Mouse (Mus musculus) cerebellum, adult 11-12 months (tissue): ENCODE measurements at regions not wholly inside any gene's neighbourhood (a gene's known extent, or its start where the extent isn't known, plus 50 kb on each side); places are given as distances from the start of the nearest gene placed in this dataset.

Source experiments
- DNase-seq: peaks from one replicate; pipeline ENCODE4 v3.0.0; 2022

- no peak for DNase-seq
Observed at GRCm38 (mm10) chr13:97651176-97651575, 109.3 kb downstream of the Gm10260 start.

- DNase-seq, result no peak
Observed at GRCm38 (mm10) chr13:97650191-97650590, 110.2 kb downstream of the Gm10260 start.

GRCm38 (mm10) chr13:97647486-97647885 lies 112.9 kb downstream of the Gm10260 start:
- DNase-seq, result no peak

- DNase-seq, result no peak
Observed at GRCm38 (mm10) chr13:97646021-97646385, 114.4 kb downstream of the Gm10260 start.

GRCm38 (mm10) chr13:97645107-97646020 lies 115.1 kb downstream of the Gm10260 start:
- no peak for DNase-seq

GRCm38 (mm10) chr13:97640236-97640635 lies 120.2 kb downstream of the Gm10260 start:
- DNase-seq, result no peak

- DNase-seq, result no peak
Observed at GRCm38 (mm10) chr13:97639656-97640055, 120.8 kb downstream of the Gm10260 start.

GRCm38 (mm10) chr13:97638457-97639088 lies 121.9 kb downstream of the Gm10260 start:
- DNase-seq, result no peak

GRCm38 (mm10) chr13:97637506-97637905 lies 122.9 kb downstream of the Gm10260 start:
- no peak for DNase-seq

GRCm38 (mm10) chr13:97634041-97634788 lies 126.2 kb downstream of the Gm10260 start:
- DNase-seq, result no peak

GRCm38 (mm10) chr13:97633551-97633950 lies 126.9 kb downstream of the Gm10260 start:
- DNase-seq, result no peak

- no peak for DNase-seq
Observed at GRCm38 (mm10) chr13:97631872-97632402, 128.5 kb downstream of the Gm10260 start.

- no peak for DNase-seq
Observed at GRCm38 (mm10) chr13:97630921-97631320, 129.5 kb downstream of the Gm10260 start.

GRCm38 (mm10) chr13:97628608-97629007 lies 131.8 kb downstream of the Gm10260 start:
- no peak for DNase-seq

GRCm38 (mm10) chr13:97627247-97627646 lies 133.2 kb downstream of the Gm10260 start:
- DNase-seq, result no peak

- DNase-seq, result no peak
Observed at GRCm38 (mm10) chr13:97626786-97627185, 133.6 kb downstream of the Gm10260 start.

- no peak for DNase-seq
Observed at GRCm38 (mm10) chr13:97626116-97626515, 134.3 kb downstream of the Gm10260 start.

GRCm38 (mm10) chr13:97625391-97625790 lies 135.0 kb downstream of the Gm10260 start:
- no peak for DNase-seq

- DNase-seq, result no peak
Observed at GRCm38 (mm10) chr13:97618190-97618586, 142.2 kb downstream of the Gm10260 start.

GRCm38 (mm10) chr13:97617511-97618189 lies 142.8 kb downstream of the Gm10260 start:
- DNase-seq, result no peak

GRCm38 (mm10) chr13:97616919-97617318 lies 143.5 kb downstream of the Gm10260 start:
- no peak for DNase-seq

- peak; percentile 11 for DNase-seq
Observed at GRCm38 (mm10) chr13:97607221-97607723, 153.2 kb downstream of the Gm10260 start.
